25 mouse cellular contexts compared by ENCODE assay signal in genomic region chr9:69136821-69137220, GRCm38 (mm10).
DNase-seq lines count a peak whose midpoint lies in the region; ATAC-seq and TF ChIP-seq lines count a peak whose summit lies in the region.
"Had no signal": no experiment of that assay in that cellular context is flagged by ENCODE, and none has a peak within 500 bp of the region (broad histone marks: within the 10 kb centered on the region; RNA-seq: fewer than 3 reads in every experiment).

No protein-coding gene starts in this region.

- TF ChIP-seq EP300 in heart, adult 2 months (IDR thresholded peaks at IDR 0.05; ENCODE audit: insufficient read depth, low read depth, low read length): no peak

- H3K36me3 ChIP-seq in heart, adult 2 months (ENCODE audit: control insufficient read depth, insufficient read depth, low read length): no peaks in the 10 kb centered on the region
- no peaks in the 10 kb centered on the region for H3K36me3 ChIP-seq in limb, embryonic 10.5 days
- no peaks in the 10 kb centered on the region for H3K36me3 ChIP-seq in kidney, embryonic 14.5 days (ENCODE audit: control insufficient read depth, insufficient read depth, low read length)
- H3K36me3 ChIP-seq: embryonic facial prominence, embryonic 15.5 days; forebrain, embryonic 10.5 days; heart, embryonic 10.5 days; hindbrain, embryonic 13.5 days; intestine, embryonic 15.5 days; kidney, embryonic 15.5 days had no signal

- H3K4me1 ChIP-seq in heart, adult 2 months (ENCODE audit: control insufficient read depth, insufficient read depth, low read length): peaks cover 3% of the 10 kb centered on the region
- peaks cover 51% of the 10 kb centered on the region for H3K4me1 ChIP-seq in cerebellum, adult 2 months (ENCODE audit: control insufficient read depth, insufficient read depth, low read length)
- H3K4me1 ChIP-seq in limb, embryonic 10.5 days: peaks cover 46% of the 10 kb centered on the region
- H3K4me1 ChIP-seq in kidney, embryonic 14.5 days (ENCODE audit: control insufficient read depth, insufficient read depth, low read length): peaks cover 17% of the 10 kb centered on the region; the same call in 1 of the 2 replicates

- no peaks in the 10 kb centered on the region for H3K27me3 ChIP-seq in heart, adult 2 months (ENCODE audit: control insufficient read depth, insufficient read depth, low read length)
- H3K27me3 ChIP-seq in cerebellum, adult 2 months (ENCODE audit: control insufficient read depth, insufficient read depth, low read length): no peaks in the 10 kb centered on the region
- H3K27me3 ChIP-seq in limb, embryonic 10.5 days (ENCODE audit: low read depth, poor library complexity, severe bottlenecking): peaks cover 35% of the 10 kb centered on the region
- H3K27me3 ChIP-seq in kidney, embryonic 14.5 days (ENCODE audit: control insufficient read depth, insufficient read depth, low read length): no peaks in the 10 kb centered on the region
- H3K27me3 ChIP-seq: CH12.LX; embryonic facial prominence, embryonic 15.5 days; intestine, embryonic 15.5 days; kidney, embryonic 15.5 days; Patski had no signal

- no peak for TF ChIP-seq POLR2A in heart, adult 2 months (IDR thresholded peaks at IDR 0.05; ENCODE audit: insufficient read depth, low read depth, low read length)
- no peak for TF ChIP-seq POLR2A in cerebellum, adult 2 months (IDR thresholded peaks at IDR 0.05; ENCODE audit: borderline replicate concordance, insufficient read depth, low read length)

- TF ChIP-seq CTCF in heart, adult 2 months (IDR thresholded peaks at IDR 0.05): no peak
- no peak for TF ChIP-seq CTCF in cerebellum, adult 2 months (IDR thresholded peaks at IDR 0.05; ENCODE audit: borderline replicate concordance, insufficient read depth, low read depth, low read length)

- 86% methylated on average over 5 of the region's 5 CpGs for WGBS in heart, adult 2 months
- 7% methylated on average over 5 of the region's 5 CpGs for WGBS in cerebellum, adult 2 months
- 94% methylated on average over 5 of the region's 5 CpGs for WGBS in limb, embryonic 10.5 days
- WGBS in kidney, embryonic 14.5 days: 91% methylated on average over 5 of the region's 5 CpGs

- no peak overlapping the region for H3K9ac ChIP-seq in heart, adult 2 months (ENCODE audit: low read depth, low read length)
- H3K9ac ChIP-seq in kidney, embryonic 14.5 days (ENCODE audit: low read depth, low read length): no peak overlapping the region
- H3K9ac ChIP-seq: embryonic facial prominence, embryonic 15.5 days; hindbrain, embryonic 13.5 days; intestine, embryonic 15.5 days; kidney, embryonic 15.5 days had no signal

- no peak overlapping the region for H3K27ac ChIP-seq in heart, adult 2 months
- H3K27ac ChIP-seq in cerebellum, adult 2 months (ENCODE audit: insufficient read depth, low read length): peak overlapping the region; percentile 6
- H3K27ac ChIP-seq in limb, embryonic 10.5 days: 0 out of 2 replicates have a peak overlapping the region, but pooled peaks have one; percentile 19
- H3K27ac ChIP-seq in kidney, embryonic 14.5 days (ENCODE audit: low read depth, low read length): no peak overlapping the region
- H3K27ac ChIP-seq: embryonic facial prominence, embryonic 15.5 days; heart, embryonic 10.5 days; intestine, embryonic 15.5 days; kidney, embryonic 15.5 days had no signal

- H3K4me3 ChIP-seq in heart, adult 2 months: no peak overlapping the region
- H3K4me3 ChIP-seq in cerebellum, adult 2 months (replicated peaks; ENCODE audit: insufficient read depth, low read depth, low read length): no peak overlapping the region
- no peak overlapping the region for H3K4me3 ChIP-seq in limb, embryonic 10.5 days
- H3K4me3 ChIP-seq in kidney, embryonic 14.5 days (ENCODE audit: low read length): no peak overlapping the region
- H3K4me3 ChIP-seq: embryonic facial prominence, embryonic 15.5 days; erythroblast, embryonic 14.5 days; forebrain, embryonic 10.5 days; heart, embryonic 10.5 days; hindbrain, embryonic 13.5 days; intestine, embryonic 15.5 days; kidney, embryonic 15.5 days had no signal

- no peak for ATAC-seq in kidney, embryonic 14.5 days (ENCODE audit: low FRiP score, low TSS enrichment)
- ATAC-seq: activated CD4-positive, CD25-positive, alpha-beta regulatory T cell, adult 4 months; forebrain, embryonic 14.5 days; intestine, embryonic 15.5 days; Patski had no signal

- intact Hi-C loops in heart, adult 2 months (cut with DNase I): no loop called here

- H3K9me3 ChIP-seq in limb, embryonic 10.5 days (replicated peaks): no peaks in the 10 kb centered on the region
- no peaks in the 10 kb centered on the region for H3K9me3 ChIP-seq in kidney, embryonic 14.5 days (ENCODE audit: control insufficient read depth, low read length)
- H3K9me3 ChIP-seq: embryonic facial prominence, embryonic 15.5 days; forebrain, embryonic 10.5 days; heart, embryonic 10.5 days; hindbrain, embryonic 13.5 days; intestine, embryonic 15.5 days; kidney, embryonic 15.5 days had no signal

- no peak overlapping the region for H3K4me2 ChIP-seq in kidney, embryonic 14.5 days (replicated peaks; ENCODE audit: low read depth, low read length)
- H3K4me2 ChIP-seq: embryonic facial prominence, embryonic 15.5 days; hindbrain, embryonic 13.5 days; intestine, embryonic 15.5 days; kidney, embryonic 15.5 days had no signal

- H3K79me2 ChIP-seq in heart, adult 2 months (replicated peaks; ENCODE audit: control insufficient read depth, insufficient read depth, low read length): no peaks in the 10 kb centered on the region

- peak; percentile 85 for DNase-seq in heart, adult 11 months
- no peak for DNase-seq in heart, adult 2 months
- DNase-seq in cerebellum, adult 2 months: peak; percentile 51 to 67
- DNase-seq in cerebellum, postnatal 10 days: peak; percentile 67 to 71
- no peak for DNase-seq in limb, embryonic 10.5 days (ENCODE audit: low spot score)
- DNase-seq in gastrocnemius, adult 18-20 months (ENCODE audit: low spot score): no peak
- no peak for DNase-seq in ovary, postnatal 10 days (ENCODE audit: low spot score)
- DNase-seq: adrenal gland, postnatal 14 days; embryo, embryonic 11 days; gastrocnemius, postnatal 25 days; heart, postnatal 10 days; heart, postnatal 4 days; kidney, adult 18-20 months had no signal

Comparison
In these comparisons a context has a peak if more than half of its experiments do, and no peak if none do; other contexts are left out.
1. DNase-seq: peak in heart, adult 11 months (single experiment), cerebellum, adult 2 months (2 of 2) and cerebellum, postnatal 10 days (2 of 2); none in heart, adult 2 months (0 of 2), limb, embryonic 10.5 days (single experiment), gastrocnemius, adult 18-20 months (single experiment) and ovary, postnatal 10 days (single experiment).
2. H3K27ac ChIP-seq: peak in cerebellum, adult 2 months (single experiment) and limb, embryonic 10.5 days (single experiment); none in heart, adult 2 months (single experiment) and kidney, embryonic 14.5 days (single experiment).